Mouse (Mus musculus) ES-E14 (cell line): ENCODE results near the gene Lrp1.

Experiments used
- CHD2 ChIP-seq: IDR thresholded peaks from 2 replicates; pipeline ENCODE4 v1.6.1; 2014; ENCODE audit warnings: mild to moderate bottlenecking, low read depth, low read length, inconsistent platforms
- HCFC1 ChIP-seq: IDR thresholded peaks from 2 replicates; pipeline ENCODE4 v1.6.1; 2012; ENCODE audit warnings: low read length, inconsistent platforms, borderline replicate concordance; ENCODE audit not compliant: insufficient read depth
- ZC3H11A ChIP-seq: IDR thresholded peaks from 2 replicates; pipeline ENCODE4 v1.6.1; 2012; ENCODE audit warnings: low read depth, mild to moderate bottlenecking, inconsistent platforms, low read length, borderline replicate concordance

- TF ChIP-seq CHD2 (no peak), ZC3H11A (no peak), HCFC1 (no peak)
Observed at GRCm38 (mm10) chr10:127575741-127576140, 45.2 kb downstream of the Lrp1 start.
